Mouse (Mus musculus) thymus, adult 18-20 months (tissue): Measurements from ENCODE around the gene Dnajb4.

Experiments used
- DNase-seq, 2 experiments: peaks; one replicate each; pipeline ENCODE4 v3.0.0; 2022; ENCODE audit warnings: mixed read lengths in 2 of 2

Gene Dnajb4

GRCm38 (mm10) chr3:152171236-152171635 lies 38.9 kb downstream of the Dnajb4 start:
- no peak for DNase-seq

- DNase-seq = no peak
Observed at GRCm38 (mm10) chr3:152170407-152170806, 39.7 kb downstream of the Dnajb4 start.

DNA sequence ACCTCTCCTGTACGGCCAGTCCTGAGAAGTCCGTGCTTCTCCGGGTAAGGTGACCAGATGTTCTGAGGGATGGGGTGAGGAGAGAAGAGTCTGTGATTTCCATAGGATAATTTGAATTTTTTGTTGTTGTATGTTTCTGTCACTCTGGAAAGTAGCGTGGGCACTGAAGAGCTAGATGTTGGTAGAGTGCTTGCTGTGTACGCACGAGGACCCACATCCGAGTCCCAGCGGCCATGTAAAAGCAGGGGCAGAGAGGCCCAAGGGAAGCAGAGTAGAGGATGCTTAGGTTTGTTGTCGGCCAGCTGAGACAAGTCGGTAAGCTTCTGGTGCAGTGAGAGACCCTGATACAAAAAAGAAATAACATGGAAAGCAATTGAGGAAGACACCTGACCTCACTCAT lies 42.1 kb downstream of the Dnajb4 start:
- no peak for DNase-seq

- no peak for DNase-seq
Observed at GRCm38 (mm10) chr3:152166699-152167451, 43.2 kb downstream of the Dnajb4 start.

- no peak for DNase-seq
Observed at GRCm38 (mm10) chr3:152166099-152166423, 44.0 kb downstream of the Dnajb4 start, which contains the start of gene Gipc2. Gipc2 (minus strand) TSS chr3:152166230.

- no peak for DNase-seq
Observed at GRCm38 (mm10) chr3:152165351-152166098, 44.6 kb downstream of the Dnajb4 start.

DNA sequence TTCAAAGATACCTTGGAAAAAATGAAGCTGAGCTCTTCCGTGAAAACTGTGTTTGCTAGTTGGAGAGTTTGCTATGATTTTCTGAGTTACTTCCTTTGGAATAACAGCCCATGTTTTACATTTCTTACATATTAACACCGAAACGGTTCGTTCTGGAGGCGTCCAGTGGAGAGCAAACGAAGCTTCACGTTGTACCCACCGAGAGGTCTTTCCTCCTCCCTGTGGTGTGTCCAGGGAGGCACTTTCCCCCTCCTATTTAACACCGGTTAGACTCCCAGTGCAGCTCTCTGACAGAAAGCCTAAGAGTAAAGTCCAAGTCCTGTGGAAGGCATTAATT lies 45.1 kb downstream of the Dnajb4 start:
- no peak for DNase-seq

GRCm38 (mm10) chr3:152163320-152163719 lies 46.8 kb downstream of the Dnajb4 start:
- DNase-seq = no peak

DNA sequence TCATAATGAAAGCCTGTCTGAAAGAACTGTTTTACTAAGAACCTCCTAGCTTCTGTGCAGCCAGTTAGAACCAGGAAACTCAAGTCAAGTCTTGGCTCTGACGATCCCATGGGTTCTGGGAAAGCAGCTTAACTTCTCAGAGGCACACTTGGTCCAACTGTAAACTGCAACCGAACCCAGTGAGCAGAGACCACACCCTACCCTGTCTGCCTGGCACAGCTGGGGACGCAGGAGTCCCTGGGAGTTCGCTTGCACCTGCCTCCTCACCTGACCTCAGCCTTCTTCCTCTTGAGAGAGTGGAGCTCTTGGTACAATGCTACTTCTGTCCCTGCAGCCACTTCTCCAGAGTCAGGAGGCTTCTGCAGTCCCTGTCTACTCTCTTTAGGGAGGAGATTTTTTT lies 49.5 kb downstream of the Dnajb4 start:
- DNase-seq = no peak

GRCm38 (mm10) chr3:152159321-152159720 lies 50.8 kb downstream of the Dnajb4 start:
- DNase-seq = no peak

DNA sequence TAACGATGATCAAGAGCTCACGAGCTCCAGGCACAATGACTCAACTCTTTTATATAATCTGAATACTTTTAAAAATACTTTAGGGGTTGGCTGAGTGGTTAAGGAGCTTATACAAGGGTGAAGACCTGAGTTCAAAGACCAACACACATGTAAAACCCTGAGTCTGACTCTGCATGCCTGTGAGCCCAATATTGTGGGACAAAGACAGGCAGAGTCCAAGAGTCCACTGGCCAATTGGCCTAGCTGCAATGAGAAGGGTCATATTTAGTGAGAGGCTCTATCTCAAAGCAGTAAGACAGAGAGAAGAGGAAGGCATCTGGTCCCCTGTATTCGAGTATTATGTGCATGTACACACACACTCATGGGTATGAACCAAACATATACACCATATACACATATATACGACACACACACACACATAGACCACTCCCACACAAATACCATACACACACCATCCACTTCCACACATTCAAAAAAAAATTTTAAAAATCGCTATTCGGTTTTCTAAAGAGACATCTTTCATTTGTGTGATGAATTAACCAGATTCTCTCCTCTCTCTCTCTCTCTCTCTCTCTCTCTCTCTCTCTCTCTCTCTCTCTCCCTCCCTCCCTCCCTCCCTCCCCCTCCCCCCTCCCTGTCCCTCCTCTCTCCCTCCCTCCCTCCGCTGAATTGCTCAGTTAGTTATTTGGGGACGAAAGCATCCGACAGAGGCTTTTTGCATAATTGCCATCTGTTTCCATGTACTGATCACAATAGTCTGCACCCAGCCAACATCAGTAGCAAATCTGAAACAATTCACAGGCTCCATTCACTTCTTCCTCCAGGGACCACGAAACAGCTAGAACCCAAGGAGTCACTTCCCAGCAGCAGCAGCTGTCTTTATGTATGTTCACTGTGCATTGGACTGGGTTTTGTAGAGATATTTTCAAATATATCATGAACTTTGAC lies 51.5 kb downstream of the Dnajb4 start:
- no peak for DNase-seq

DNA sequence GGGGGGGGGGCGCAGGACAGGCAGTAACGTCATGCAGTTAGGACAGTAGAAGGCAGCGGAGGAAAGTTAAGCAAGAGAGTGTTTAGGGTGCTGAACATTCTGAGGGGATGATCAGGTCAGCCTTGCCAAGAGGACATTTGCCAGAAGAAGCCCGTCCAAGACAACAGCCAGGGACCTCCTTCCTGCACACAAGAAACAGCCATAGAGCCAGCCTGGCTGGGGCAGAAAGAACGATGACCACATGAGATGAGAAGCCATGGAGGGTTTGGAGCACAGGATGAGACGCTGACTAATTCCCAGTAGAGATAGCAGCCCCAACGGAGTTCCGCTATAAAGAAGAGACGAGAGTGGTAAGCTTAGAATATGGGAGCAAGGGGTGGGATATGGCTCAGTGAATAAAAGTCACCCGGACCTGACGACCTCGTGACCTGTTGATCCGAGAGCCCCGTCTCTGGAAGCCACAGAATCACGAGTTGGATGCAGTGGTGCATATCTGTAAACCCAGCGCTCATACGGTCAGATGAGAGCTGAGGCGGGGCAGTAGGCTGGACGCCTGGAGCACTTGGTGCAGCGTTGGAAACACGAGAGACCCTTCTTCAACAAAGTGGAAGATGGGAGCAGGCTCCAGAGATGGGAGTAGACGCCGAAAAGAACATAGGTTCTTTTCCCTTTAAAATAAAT lies 53.1 kb downstream of the Dnajb4 start:
- DNase-seq = no peak

- DNase-seq = no peak
Observed at GRCm38 (mm10) chr3:152155296-152155948, 54.7 kb downstream of the Dnajb4 start.

GRCm38 (mm10) chr3:152154095-152154494 lies 56.0 kb downstream of the Dnajb4 start:
- DNase-seq = no peak

DNA sequence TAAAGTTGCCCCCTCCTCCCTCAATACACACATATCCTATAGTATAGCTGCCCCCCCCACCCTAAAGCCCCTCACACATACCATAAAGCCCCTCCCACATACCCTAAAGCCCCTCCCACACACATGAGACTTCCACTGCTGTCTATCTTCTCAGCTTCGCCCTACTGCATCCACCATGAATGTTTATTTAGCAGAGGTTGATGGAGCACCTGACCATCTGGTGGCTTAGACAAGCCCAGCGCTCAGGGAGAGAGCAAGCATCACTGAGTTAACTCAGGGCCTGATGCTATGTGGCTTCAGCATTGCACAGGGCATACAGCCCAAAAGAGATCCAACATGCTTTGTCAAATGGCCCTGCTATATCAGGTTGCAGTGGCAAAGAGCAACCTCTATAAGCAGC lies 57.0 kb downstream of the Dnajb4 start:
- no peak for DNase-seq

GRCm38 (mm10) chr3:152152483-152152804 lies 57.7 kb downstream of the Dnajb4 start:
- DNase-seq = no peak

DNA sequence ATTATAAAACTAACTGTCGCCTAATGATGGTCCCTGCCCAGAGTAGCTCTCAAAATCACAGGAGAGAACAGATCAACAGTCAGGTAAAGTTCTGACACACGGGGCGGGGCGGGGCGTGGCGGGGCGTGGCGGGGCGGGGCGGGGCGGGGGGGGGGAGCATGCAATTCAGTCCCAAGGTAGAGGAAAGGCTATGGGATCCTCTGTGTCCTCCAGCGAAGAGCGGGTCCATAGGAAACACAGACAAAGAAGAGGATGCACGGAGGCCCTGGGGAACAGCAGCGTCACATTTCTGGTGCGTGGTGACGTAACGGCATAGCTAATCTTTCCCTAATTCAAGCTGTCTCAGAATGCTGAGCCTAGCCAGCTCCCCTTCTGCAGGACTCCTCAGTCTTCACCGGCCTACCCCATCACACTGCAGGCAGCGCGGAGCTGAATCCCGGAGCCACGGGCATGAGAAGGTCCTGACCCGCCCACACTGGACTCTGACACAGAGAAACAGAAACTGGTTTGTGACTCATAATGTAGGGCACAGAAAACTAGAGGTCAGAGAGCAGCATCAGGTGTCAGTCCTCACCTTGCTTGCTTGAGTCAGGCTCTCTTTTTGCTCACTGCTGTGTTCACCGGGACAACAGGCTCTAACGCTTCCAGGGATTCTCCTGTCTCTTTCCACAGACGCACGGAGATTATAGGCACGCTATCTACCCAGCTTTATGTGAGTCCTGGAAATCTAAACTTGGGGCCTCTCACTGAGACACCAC lies 58.2 kb downstream of the Dnajb4 start:
- no peak for DNase-seq

DNA sequence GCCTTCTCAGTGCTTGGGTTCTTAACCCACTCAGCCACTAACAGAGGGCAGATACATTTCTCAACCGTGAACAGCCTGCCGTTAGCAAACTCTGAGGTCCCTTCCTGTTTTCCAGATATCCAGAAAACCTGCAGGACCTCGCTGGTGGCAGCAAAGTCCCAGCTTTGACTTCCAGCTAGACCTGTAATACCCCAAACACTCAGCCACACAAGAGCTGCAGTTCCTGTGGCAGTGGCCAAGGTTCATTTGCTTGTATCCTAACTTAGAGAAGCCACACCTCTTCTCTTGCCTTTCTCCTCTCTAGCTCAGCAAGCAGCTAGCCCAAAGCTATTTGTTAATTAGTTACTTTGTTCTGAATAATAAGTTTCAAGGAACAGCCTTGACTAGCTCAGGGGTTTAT lies 60.2 kb downstream of the Dnajb4 start:
- DNase-seq = no peak

GRCm38 (mm10) chr3:152149449-152149848 lies 60.7 kb downstream of the Dnajb4 start:
- DNase-seq = no peak

DNA sequence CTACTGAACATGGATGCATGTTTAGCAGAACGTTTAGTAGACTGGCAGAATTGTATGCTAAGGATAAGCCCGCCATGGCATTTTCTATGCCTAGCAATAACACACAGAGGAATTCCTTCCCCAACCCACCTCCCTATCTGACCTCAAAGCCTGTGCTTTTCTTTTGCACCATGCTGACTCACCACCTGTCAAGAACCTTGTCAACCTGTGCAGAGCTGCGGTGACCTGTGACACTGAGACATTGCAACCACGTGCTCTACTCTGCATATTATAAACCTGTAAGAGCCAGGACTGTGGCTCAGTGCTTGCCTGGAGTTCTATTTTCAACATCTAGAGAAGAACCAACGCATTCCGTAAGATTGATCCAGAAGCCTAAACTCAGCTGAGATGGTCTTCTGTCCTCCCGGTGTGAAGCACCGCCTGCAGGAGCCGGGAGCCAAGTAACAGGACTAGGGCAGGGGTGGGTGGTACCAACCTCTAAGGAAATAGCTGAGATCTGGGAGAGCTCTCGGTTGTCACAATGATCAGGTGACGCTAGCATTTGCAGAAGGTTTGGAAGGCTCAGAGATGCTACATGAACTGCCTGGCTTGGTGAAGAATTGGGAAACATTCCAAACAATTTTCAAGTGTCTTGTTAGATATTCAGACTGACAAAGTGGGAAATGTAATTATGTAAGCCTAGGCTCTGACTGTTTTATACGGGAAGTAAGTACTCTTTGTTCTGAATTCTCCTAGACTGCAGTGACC lies 62.8 kb downstream of the Dnajb4 start:
- no peak for DNase-seq

- DNase-seq = no peak
Observed at GRCm38 (mm10) chr3:152145186-152145585, 64.9 kb downstream of the Dnajb4 start.
